Mouse (Mus musculus): Measurements from ENCODE around the gene Hemk1. TPM values are rescaled to one million over a fixed set of nuclear protein-coding genes. Genes with fewer than 3 reads are reported as not detected.

The Hemk1 gene
- polyA plus RNA-seq, 1 experiment from 2014 or later, result 14.0 TPM

DNA sequence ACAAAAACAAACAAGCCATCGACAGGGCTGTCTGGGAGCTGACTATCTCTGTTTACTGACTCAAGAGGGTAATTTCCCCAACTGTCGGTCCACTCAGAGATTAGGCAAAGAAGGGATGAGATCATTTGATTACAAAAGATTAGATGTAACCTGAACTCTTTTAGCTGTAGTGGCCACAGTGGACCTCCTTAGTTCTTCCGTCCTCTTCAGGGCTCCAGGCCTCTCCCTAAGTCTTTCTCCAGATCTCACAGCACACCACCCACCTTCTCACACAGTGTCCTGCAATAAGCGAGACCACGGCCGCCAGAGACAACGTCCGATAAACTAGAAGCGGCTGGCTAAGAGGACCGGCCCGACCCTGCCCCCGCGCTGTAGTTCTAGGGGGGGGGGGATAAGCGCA lies 42.1 kb downstream of the Hemk1 start:
- ATAC-seq, result no peak; the same call in 1 of the 2 replicates
- H3K9ac ChIP-seq (ENCODE audit: low read length), result peak overlapping the region; percentile 13; the same call in 1 of the 2 replicates

DNA sequence AAGGTAGTCTGAATTCAATTTTAAA lies 42.3 kb downstream of the Hemk1 start, which contains the start of gene Cish:
Cish (plus strand) TSS at position 11 of the 25 bp plus-strand sequence.
- no peaks in the 10 kb centered on the region for H3K9me3 ChIP-seq (replicated peaks; ENCODE audit: control insufficient read depth, low read length)
- no peak for DNase-seq (ENCODE audit: low spot score)
- peaks cover 3% of the 10 kb centered on the region for H3K36me3 ChIP-seq (ENCODE audit: control insufficient read depth, insufficient read depth, low read length)
- no peak for ATAC-seq
- peak within 1 kb of the TSS; percentile 27; the same call in 1 of the 2 replicates for H3K27ac ChIP-seq (ENCODE audit: low read depth, low read length)
- H3K4me3 ChIP-seq (ENCODE audit: low read depth, low read length), result peak within 1 kb of the TSS; percentile 77
- peak within 1 kb of the TSS; percentile 94 for H3K4me2 ChIP-seq (ENCODE audit: low read length)
- H3K27me3 ChIP-seq (replicated peaks; ENCODE audit: control insufficient read depth, insufficient read depth, low read length), result 0 out of 2 replicates have a peak, but pooled peaks cover 2% of the 10 kb centered on the region
- H3K9ac ChIP-seq (ENCODE audit: low read length), result peak within 1 kb of the TSS; percentile 82
- peaks cover 10% of the 10 kb centered on the region for H3K4me1 ChIP-seq (ENCODE audit: control insufficient read depth, insufficient read depth, low read length)

More for the DNA sequence above, 42.1 kb downstream of the Hemk1 start:
- Histone ChIP-seq H3K36me3 (ENCODE audit: control insufficient read depth, insufficient read depth, low read length) (peaks cover 5% of the 10 kb centered on the region), H3K27ac (ENCODE audit: low read depth, low read length) (no peak overlapping the region), H3K4me1 (ENCODE audit: control insufficient read depth, insufficient read depth, low read length) (peaks cover 10% of the 10 kb centered on the region), H3K27me3 (replicated peaks; ENCODE audit: control insufficient read depth, insufficient read depth, low read length) (0 out of 2 replicates have a peak, but pooled peaks cover 2% of the 10 kb centered on the region), H3K4me3 (ENCODE audit: low read depth, low read length) (peak overlapping the region; percentile 77), H3K4me2 (ENCODE audit: low read length) (peak overlapping the region; percentile 94), H3K9me3 (replicated peaks; ENCODE audit: control insufficient read depth, low read length) (no peaks in the 10 kb centered on the region)
- DNase-seq (ENCODE audit: low spot score), result no peak
- 6% methylated on average over 14 of the region's 14 CpGs for WGBS

- 76% methylated on average over 4 of the region's 4 CpGs for WGBS
- Histone ChIP-seq H3K27ac (ENCODE audit: low read depth, low read length) (no peak overlapping the region), H3K9ac (ENCODE audit: low read length) (no peak overlapping the region), H3K36me3 (ENCODE audit: control insufficient read depth, insufficient read depth, low read length) (peaks cover under 1% of the 10 kb centered on the region; the same call in 1 of the 2 replicates), H3K27me3 (replicated peaks; ENCODE audit: control insufficient read depth, insufficient read depth, low read length) (0 out of 2 replicates have a peak, but pooled peaks cover 2% of the 10 kb centered on the region), H3K4me2 (ENCODE audit: low read length) (no peak overlapping the region), H3K9me3 (replicated peaks; ENCODE audit: control insufficient read depth, low read length) (no peaks in the 10 kb centered on the region), H3K4me3 (ENCODE audit: low read depth, low read length) (0 out of 2 replicates have a peak overlapping the region, but pooled peaks have one; percentile 77), H3K4me1 (ENCODE audit: control insufficient read depth, insufficient read depth, low read length) (peaks cover 10% of the 10 kb centered on the region)
- DNase-seq (ENCODE audit: low spot score) (no peak), ATAC-seq (no peak)
These were observed 42.5 kb downstream of the Hemk1 start for GRCm38 (mm10) chr9:107295616-107296015.

GRCm38 (mm10) chr9:107294249-107294648 lies 43.9 kb downstream of the Hemk1 start:
- Histone ChIP-seq H3K36me3 (ENCODE audit: control insufficient read depth, insufficient read depth, low read length) (no peaks in the 10 kb centered on the region), H3K4me1 (ENCODE audit: control insufficient read depth, insufficient read depth, low read length) (peaks cover 13% of the 10 kb centered on the region), H3K27me3 (replicated peaks; ENCODE audit: control insufficient read depth, insufficient read depth, low read length) (0 out of 2 replicates have a peak, but pooled peaks cover 5% of the 10 kb centered on the region), H3K4me2 (ENCODE audit: low read length) (no peak overlapping the region), H3K4me3 (ENCODE audit: low read depth, low read length) (no peak overlapping the region), H3K27ac (ENCODE audit: low read depth, low read length) (no peak overlapping the region), H3K9ac (ENCODE audit: low read length) (no peak overlapping the region), H3K9me3 (replicated peaks; ENCODE audit: control insufficient read depth, low read length) (no peaks in the 10 kb centered on the region)
- 4% methylated on average over 6 of the region's 6 CpGs for WGBS
- no peak for ATAC-seq
- peak; percentile 68 for DNase-seq (ENCODE audit: low spot score)

- Histone ChIP-seq H3K4me3 (ENCODE audit: low read depth, low read length) (no peak overlapping the region), H3K4me1 (ENCODE audit: control insufficient read depth, insufficient read depth, low read length) (peaks cover 6% of the 10 kb centered on the region; the same call in 1 of the 2 replicates), H3K36me3 (ENCODE audit: control insufficient read depth, insufficient read depth, low read length) (no peaks in the 10 kb centered on the region), H3K9me3 (replicated peaks; ENCODE audit: control insufficient read depth, low read length) (no peaks in the 10 kb centered on the region), H3K27me3 (replicated peaks; ENCODE audit: control insufficient read depth, insufficient read depth, low read length) (peaks cover 5% of the 10 kb centered on the region), H3K9ac (ENCODE audit: low read length) (no peak overlapping the region), H3K27ac (ENCODE audit: low read depth, low read length) (no peak overlapping the region), H3K4me2 (ENCODE audit: low read length) (no peak overlapping the region)
- DNase-seq (ENCODE audit: low spot score) (peak; percentile 84), ATAC-seq (peak; percentile 67)
- WGBS, result 30% methylated on average over 10 of the region's 10 CpGs
These were observed 47.3 kb downstream of the Hemk1 start for GRCm38 (mm10) chr9:107290897-107291296.

- no peaks in the 10 kb centered on the region for H3K9me3 ChIP-seq (replicated peaks; ENCODE audit: control insufficient read depth, low read length)
- no peaks in the 10 kb centered on the region for H3K36me3 ChIP-seq (ENCODE audit: control insufficient read depth, insufficient read depth, low read length)
- peaks cover 6% of the 10 kb centered on the region; the same call in 1 of the 2 replicates for H3K4me1 ChIP-seq (ENCODE audit: control insufficient read depth, insufficient read depth, low read length)
- no peak within 1 kb of the TSS for H3K27ac ChIP-seq (ENCODE audit: low read depth, low read length)
- 3% methylated on average over 49 of the region's 49 CpGs for WGBS
- peak within 1 kb of the TSS; percentile 74 for H3K4me2 ChIP-seq (ENCODE audit: low read length)
- H3K9ac ChIP-seq (ENCODE audit: low read length), result peak within 1 kb of the TSS; percentile 10
- DNase-seq (ENCODE audit: low spot score) (peak; percentile 77), ATAC-seq (peak; percentile 65)
- H3K4me3 ChIP-seq (ENCODE audit: low read depth, low read length), result peak within 1 kb of the TSS; percentile 34
- peaks cover 3% of the 10 kb centered on the region for H3K27me3 ChIP-seq (replicated peaks; ENCODE audit: control insufficient read depth, insufficient read depth, low read length)
These were observed 48.7 kb downstream of the Hemk1 start, which contains the start of gene Mapkapk3 for GRCm38 (mm10) chr9:107289211-107290076. Mapkapk3 (minus strand) TSS chr9:107289877.

- Histone ChIP-seq H3K27ac (ENCODE audit: low read depth, low read length) (no peak overlapping the region), H3K4me3 (ENCODE audit: low read depth, low read length) (no peak overlapping the region), H3K9ac (ENCODE audit: low read length) (no peak overlapping the region), H3K36me3 (ENCODE audit: control insufficient read depth, insufficient read depth, low read length) (no peaks in the 10 kb centered on the region), H3K4me1 (ENCODE audit: control insufficient read depth, insufficient read depth, low read length) (peaks cover 6% of the 10 kb centered on the region; the same call in 1 of the 2 replicates), H3K27me3 (replicated peaks; ENCODE audit: control insufficient read depth, insufficient read depth, low read length) (peaks cover 3% of the 10 kb centered on the region), H3K9me3 (replicated peaks; ENCODE audit: control insufficient read depth, low read length) (no peaks in the 10 kb centered on the region), H3K4me2 (ENCODE audit: low read length) (peak overlapping the region; percentile 74; the same call in 1 of the 2 replicates)
- WGBS, result 29% methylated on average over 8 of the region's 8 CpGs
- DNase-seq (ENCODE audit: low spot score) (no peak), ATAC-seq (no peak)
These were observed 49.4 kb downstream of the Hemk1 start for GRCm38 (mm10) chr9:107288711-107289110.

GRCm38 (mm10) chr9:107288105-107288650 lies 50.0 kb downstream of the Hemk1 start:
- H3K27me3 ChIP-seq (replicated peaks; ENCODE audit: control insufficient read depth, insufficient read depth, low read length), result peaks cover 3% of the 10 kb centered on the region
- ATAC-seq, result no peak
- H3K36me3 ChIP-seq (ENCODE audit: control insufficient read depth, insufficient read depth, low read length), result no peaks in the 10 kb centered on the region
- H3K4me3 ChIP-seq (ENCODE audit: low read depth, low read length), result no peak overlapping the region
- 93% methylated on average over 14 of the region's 14 CpGs for whole genome bisulfite sequencing
- DNase-seq (ENCODE audit: low spot score), result no peak
- H3K4me2 ChIP-seq (ENCODE audit: low read length), result no peak overlapping the region
- H3K9ac ChIP-seq (ENCODE audit: low read length), result no peak overlapping the region
- H3K9me3 ChIP-seq (replicated peaks; ENCODE audit: control insufficient read depth, low read length), result no peaks in the 10 kb centered on the region
- no peak overlapping the region for H3K27ac ChIP-seq (ENCODE audit: low read depth, low read length)
- H3K4me1 ChIP-seq (ENCODE audit: control insufficient read depth, insufficient read depth, low read length), result peaks cover 6% of the 10 kb centered on the region; the same call in 1 of the 2 replicates

- Histone ChIP-seq H3K36me3 (ENCODE audit: control insufficient read depth, insufficient read depth, low read length) (no peaks in the 10 kb centered on the region), H3K27ac (ENCODE audit: low read depth, low read length) (no peak overlapping the region), H3K9ac (ENCODE audit: low read length) (no peak overlapping the region), H3K4me2 (ENCODE audit: low read length) (no peak overlapping the region), H3K4me3 (ENCODE audit: low read depth, low read length) (no peak overlapping the region), H3K9me3 (replicated peaks; ENCODE audit: control insufficient read depth, low read length) (no peaks in the 10 kb centered on the region), H3K27me3 (replicated peaks; ENCODE audit: control insufficient read depth, insufficient read depth, low read length) (peaks cover 3% of the 10 kb centered on the region), H3K4me1 (ENCODE audit: control insufficient read depth, insufficient read depth, low read length) (peaks cover 6% of the 10 kb centered on the region; the same call in 1 of the 2 replicates)
- WGBS, result 71% methylated on average over 2 of the region's 2 CpGs
- DNase-seq (ENCODE audit: low spot score) (no peak), ATAC-seq (no peak)
These were observed 50.9 kb downstream of the Hemk1 start for GRCm38 (mm10) chr9:107287294-107287693.

Data from forebrain, embryonic 14.5 days (tissue).